Mouse (Mus musculus): Measurements from ENCODE around the gene Spon1. TPM values are rescaled to one million over a fixed set of nuclear protein-coding genes. Genes with fewer than 3 reads are reported as not detected.

The Spon1 gene
- 4.7 and 4.9 TPM in 2 replicates for polyA plus RNA-seq (2016; fragmentation: Nextera tagmentation; extraction: Ambion mirVana)

DNA sequence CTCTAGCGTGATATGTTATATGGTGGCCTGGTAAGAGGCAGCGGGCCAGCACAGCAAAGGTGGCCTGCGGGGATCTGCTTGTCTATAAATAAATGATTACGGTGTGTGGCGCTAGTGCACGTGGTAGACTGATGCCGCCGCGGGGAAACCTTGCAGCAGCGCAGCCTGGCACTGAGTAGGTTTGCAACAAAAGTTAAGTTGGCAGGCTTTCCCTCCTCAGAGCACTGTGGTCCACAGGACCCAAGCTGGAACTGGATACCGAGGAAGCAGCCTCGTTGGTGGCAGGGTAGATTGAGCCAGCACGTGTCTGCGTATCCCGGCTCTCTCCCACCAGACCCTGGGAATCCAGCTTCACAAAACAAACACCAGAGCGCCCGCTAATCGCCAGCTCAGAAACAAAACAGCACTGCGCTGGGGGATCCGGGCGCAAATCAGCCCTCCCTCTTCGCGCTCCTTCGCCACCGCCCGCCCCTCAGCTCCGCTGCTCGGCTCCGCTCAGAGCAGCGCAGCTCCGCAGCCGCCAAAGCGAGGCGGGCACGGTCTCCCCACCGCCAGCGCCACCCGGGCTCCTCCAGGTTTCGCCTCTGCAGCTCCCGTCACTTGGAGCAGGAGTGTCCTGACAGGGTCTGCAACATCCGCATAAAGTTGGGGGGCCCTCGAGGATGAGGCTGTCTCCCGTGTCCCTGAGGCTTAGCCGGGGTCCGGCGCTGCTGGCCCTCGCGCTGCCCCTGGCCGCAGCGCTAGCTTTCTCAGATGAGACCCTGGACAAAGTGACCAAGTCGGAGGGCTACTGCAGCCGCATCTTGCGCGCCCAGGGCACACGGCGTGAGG, at the start of gene Spon1:
Spon1 (plus strand) TSS at position 332 of the 831 bp plus-strand sequence.
- Histone ChIP-seq H3K9me3 (peaks cover 6% of the 10 kb centered on the region), H3K36me3 (no peaks in the 10 kb centered on the region), H3K27me3 (peaks cover 50% of the 10 kb centered on the region), H3K4me3 (replicated peaks) (peak within 1 kb of the TSS; percentile 57), H3K27ac (no peak within 1 kb of the TSS), H3K4me2 (peak within 1 kb of the TSS; percentile 98), H3K4me1 (replicated peaks) (peaks cover 19% of the 10 kb centered on the region; the same call in 1 of the 2 replicates), H3K9ac (replicated peaks) (peak within 1 kb of the TSS; percentile 60)
- WGBS = 1% methylated on average over 56 of the region's 56 CpGs
- peak; percentile 83 for ATAC-seq (ENCODE audit: insufficient number of reproducible peaks, insufficient read depth, low FRiP score, low TSS enrichment, low read depth)

DNA sequence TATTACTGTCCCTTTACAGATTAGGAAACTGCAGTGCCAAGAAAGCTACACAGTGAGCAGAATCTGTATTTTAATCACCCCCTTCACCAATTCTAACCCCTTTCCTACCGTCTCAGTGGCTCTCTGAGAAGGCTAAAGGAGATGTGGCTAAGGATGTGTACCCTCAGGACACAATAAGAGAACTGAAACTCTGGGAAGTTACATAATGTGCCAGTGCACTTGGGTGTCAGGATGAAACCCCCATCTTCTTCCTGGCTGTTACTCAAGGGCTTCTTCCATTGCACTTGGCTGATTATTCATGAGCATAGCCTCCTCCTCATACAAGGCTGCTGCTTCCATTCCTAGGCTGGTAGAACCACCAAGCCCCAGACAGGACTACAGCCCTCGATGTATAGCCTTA, 43.8 kb upstream of the Spon1 start:
- Histone ChIP-seq H3K36me3 (no peaks in the 10 kb centered on the region), H3K4me1 (replicated peaks) (no peaks in the 10 kb centered on the region), H3K9ac (replicated peaks) (no peak overlapping the region), H3K4me3 (replicated peaks) (no peak overlapping the region), H3K4me2 (no peak overlapping the region), H3K9me3 (no peaks in the 10 kb centered on the region), H3K27ac (no peak overlapping the region), H3K27me3 (no peaks in the 10 kb centered on the region)
- WGBS = 79% methylated on average over 2 of the region's 2 CpGs
- ATAC-seq (ENCODE audit: insufficient number of reproducible peaks, insufficient read depth, low FRiP score, low TSS enrichment, low read depth) = no peak

DNA sequence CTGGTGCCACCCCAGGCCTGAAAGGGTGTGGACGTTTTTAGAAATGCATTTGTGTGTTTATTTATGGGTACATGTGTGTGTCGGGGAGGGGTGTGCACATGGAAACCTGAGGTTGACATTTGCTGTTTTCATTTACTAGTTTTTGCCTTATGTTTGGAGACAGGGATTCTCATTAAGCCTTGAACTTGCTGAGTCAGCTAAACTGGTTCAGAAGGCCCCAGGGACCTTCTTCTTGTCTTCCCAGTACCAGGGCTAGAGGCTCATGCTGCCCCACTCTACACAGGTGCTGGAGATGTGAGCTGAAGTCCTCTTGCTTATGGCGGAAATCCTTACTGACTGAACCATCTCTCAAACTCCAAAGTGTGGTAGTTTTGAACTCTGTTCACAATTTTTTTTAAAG, 41.9 kb upstream of the Spon1 start:
- H3K9ac ChIP-seq (replicated peaks) = no peak overlapping the region
- no peak overlapping the region for H3K4me3 ChIP-seq (replicated peaks)
- no peaks in the 10 kb centered on the region for H3K4me1 ChIP-seq (replicated peaks)
- no peak for ATAC-seq (ENCODE audit: insufficient number of reproducible peaks, insufficient read depth, low FRiP score, low TSS enrichment, low read depth)
- H3K9me3 ChIP-seq = no peaks in the 10 kb centered on the region
- WGBS = 80% methylated on average over 3 of the region's 3 CpGs
- H3K27ac ChIP-seq = no peak overlapping the region
- H3K36me3 ChIP-seq = no peaks in the 10 kb centered on the region
- no peak overlapping the region for H3K4me2 ChIP-seq
- H3K27me3 ChIP-seq = no peaks in the 10 kb centered on the region

DNA sequence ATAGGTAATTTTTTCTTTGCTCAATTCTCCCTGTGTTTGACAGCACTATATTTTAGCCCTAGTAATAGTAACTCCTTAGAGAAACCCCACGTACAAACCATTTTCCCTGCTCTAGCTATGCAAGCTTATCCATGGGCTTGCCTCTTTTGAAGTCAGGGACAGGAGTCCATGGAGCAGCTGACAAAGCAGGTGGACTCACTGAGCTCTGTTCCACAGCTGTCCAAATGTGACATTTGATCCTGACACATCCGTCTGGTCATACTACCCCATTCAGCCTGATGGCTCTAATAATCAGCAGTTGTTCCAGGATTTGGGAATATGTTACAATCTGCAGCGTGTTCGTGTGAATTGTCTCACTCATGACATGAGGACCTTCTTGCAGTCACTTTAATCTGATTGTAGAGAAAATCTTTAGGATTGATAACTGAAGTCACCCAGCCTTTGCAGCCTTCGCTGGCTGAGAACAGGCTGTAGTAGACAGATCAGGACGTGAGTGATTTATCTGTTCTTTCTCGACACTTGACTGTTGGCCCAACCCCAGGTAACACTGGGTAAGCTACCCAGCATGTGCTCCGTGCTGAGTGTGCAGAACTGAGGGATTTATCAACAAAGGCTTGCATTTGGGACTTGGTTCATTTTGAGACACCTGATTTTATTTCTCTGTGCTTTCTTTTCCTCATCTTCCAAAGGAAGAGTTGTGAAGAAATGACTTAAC, 37.6 kb upstream of the Spon1 start:
- Histone ChIP-seq H3K4me1 (replicated peaks) (no peaks in the 10 kb centered on the region), H3K27me3 (no peaks in the 10 kb centered on the region), H3K4me2 (no peak overlapping the region), H3K9me3 (no peaks in the 10 kb centered on the region), H3K27ac (no peak overlapping the region), H3K4me3 (replicated peaks) (no peak overlapping the region), H3K36me3 (no peaks in the 10 kb centered on the region), H3K9ac (replicated peaks) (no peak overlapping the region)
- ATAC-seq (ENCODE audit: insufficient number of reproducible peaks, insufficient read depth, low FRiP score, low TSS enrichment, low read depth) = no peak
- WGBS = 55% methylated on average over 8 of the region's 8 CpGs

DNA sequence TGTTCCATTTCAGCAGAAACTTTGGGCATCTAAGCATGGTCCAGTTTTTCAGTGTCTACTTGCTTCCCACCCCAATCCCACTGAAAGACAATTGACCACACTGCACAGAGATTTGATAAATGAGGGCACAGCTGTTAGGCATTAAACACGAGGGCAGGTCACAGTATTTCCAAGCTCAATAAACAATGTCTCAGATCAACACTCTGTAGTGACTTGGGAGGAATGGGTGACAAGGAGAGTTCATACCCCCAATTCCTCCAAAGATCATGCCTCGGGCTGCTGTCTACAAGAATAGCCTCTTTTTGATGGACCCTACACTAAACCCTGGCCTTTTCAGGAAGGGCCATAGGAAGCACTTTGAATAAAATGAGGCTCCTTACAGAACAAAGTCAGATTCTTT, 36.9 kb upstream of the Spon1 start:
- H3K27me3 ChIP-seq = no peaks in the 10 kb centered on the region
- no peaks in the 10 kb centered on the region for H3K9me3 ChIP-seq
- no peak overlapping the region for H3K4me2 ChIP-seq
- H3K4me1 ChIP-seq (replicated peaks) = no peaks in the 10 kb centered on the region
- H3K36me3 ChIP-seq = no peaks in the 10 kb centered on the region
- no peak overlapping the region for H3K4me3 ChIP-seq (replicated peaks)
- no peak overlapping the region for H3K9ac ChIP-seq (replicated peaks)
- WGBS = 8% methylated on average over 2 of the region's 2 CpGs
- H3K27ac ChIP-seq = no peak overlapping the region
- no peak for ATAC-seq (ENCODE audit: insufficient number of reproducible peaks, insufficient read depth, low FRiP score, low TSS enrichment, low read depth)

DNA sequence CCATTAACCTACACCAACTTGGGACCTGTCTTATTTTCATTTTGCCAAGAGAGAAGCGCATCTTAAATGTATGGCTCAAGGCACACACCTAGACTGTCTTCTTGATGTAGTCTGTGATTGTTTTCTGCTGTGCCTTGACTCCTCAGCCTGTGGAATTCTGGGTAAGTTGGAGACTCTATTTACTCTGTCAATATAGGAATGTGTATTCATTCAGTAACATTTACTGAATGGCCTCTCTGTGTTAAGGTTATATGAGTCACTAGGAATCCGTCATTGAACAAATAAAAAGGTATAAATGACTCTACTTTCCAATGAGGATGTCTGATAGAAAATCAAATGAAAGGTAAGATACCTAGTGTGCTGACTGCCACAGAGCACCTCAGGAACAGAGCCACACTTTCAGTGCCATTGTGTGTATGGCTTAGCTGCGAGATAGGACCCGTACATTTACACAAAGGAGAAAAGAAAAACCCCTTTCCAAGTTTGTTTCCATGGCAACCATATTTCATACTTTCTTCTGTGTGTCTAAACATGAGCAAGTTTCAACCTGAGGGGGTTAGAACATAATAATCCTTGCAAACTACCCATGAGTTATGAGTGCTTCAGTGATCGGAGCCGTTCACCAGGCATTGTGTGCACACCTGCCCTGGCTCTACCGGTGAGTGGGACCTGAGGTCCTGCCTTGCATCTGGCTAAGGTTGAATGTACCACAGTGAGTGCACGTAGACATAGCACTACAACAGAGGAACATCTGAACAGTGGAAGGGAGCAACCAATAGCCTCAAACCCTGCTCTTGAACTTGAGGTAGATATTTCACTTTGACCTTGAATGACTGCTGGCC, 35.2 kb upstream of the Spon1 start:
- WGBS = 90% methylated on average over 8 of the region's 8 CpGs
- Histone ChIP-seq H3K27ac (no peak overlapping the region), H3K4me1 (replicated peaks) (no peaks in the 10 kb centered on the region), H3K9ac (replicated peaks) (no peak overlapping the region), H3K27me3 (no peaks in the 10 kb centered on the region), H3K9me3 (no peaks in the 10 kb centered on the region), H3K4me3 (replicated peaks) (no peak overlapping the region), H3K4me2 (no peak overlapping the region), H3K36me3 (no peaks in the 10 kb centered on the region)
- no peak for ATAC-seq (ENCODE audit: insufficient number of reproducible peaks, insufficient read depth, low FRiP score, low TSS enrichment, low read depth)

DNA sequence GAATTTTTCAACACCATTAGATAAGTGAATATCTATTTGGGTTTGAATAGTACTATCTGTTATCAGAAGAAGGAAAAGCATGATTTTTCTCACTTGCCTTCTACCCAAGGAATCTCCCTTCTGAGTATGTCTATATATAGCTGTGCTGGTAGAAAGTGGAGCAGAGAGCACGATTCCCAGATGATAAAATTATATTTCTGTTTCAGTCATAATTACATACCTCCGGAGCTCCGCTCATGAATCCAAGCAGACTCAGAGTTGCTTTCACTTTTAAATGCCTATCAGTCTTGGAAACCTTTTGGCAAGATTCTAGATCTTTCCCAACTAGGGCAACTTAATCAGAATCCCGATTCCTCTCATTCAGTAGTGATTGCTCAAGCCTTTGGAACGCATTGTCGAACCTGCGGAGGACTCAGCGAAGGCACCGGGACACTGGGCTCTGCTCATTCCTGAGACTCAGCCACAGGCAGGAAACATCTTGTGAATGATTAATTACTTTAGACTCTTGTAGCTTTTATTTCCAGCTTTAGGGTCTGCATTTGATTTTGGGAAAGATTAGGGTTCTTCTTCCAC, 27.9 kb upstream of the Spon1 start:
- no peak overlapping the region for H3K4me2 ChIP-seq
- WGBS = 87% methylated on average over 9 of the region's 9 CpGs
- no peak overlapping the region for H3K9ac ChIP-seq (replicated peaks)
- H3K9me3 ChIP-seq = no peaks in the 10 kb centered on the region
- no peak overlapping the region for H3K27ac ChIP-seq
- H3K4me1 ChIP-seq (replicated peaks) = no peaks in the 10 kb centered on the region
- no peak for ATAC-seq (ENCODE audit: insufficient number of reproducible peaks, insufficient read depth, low FRiP score, low TSS enrichment, low read depth)
- H3K36me3 ChIP-seq = no peaks in the 10 kb centered on the region
- no peaks in the 10 kb centered on the region for H3K27me3 ChIP-seq
- no peak overlapping the region for H3K4me3 ChIP-seq (replicated peaks)

DNA sequence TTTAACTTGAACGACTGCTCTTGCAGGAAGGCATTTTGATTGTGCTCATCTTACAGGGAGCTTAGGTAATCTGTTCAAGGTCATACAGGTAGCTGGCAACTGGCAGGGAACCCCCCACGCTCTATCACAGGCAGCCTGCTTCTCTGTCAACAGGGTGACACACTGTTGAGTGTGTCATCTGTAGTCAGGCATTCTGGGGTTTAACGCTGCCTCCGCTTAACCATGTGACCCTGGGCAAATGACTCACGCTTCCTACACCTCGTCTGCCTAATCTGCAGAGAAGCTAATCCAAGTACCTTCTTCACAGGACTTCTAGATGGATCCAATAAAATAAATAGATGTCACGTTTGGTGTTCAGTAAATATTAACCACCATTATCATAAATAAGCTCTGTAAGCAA, 26.6 kb upstream of the Spon1 start:
- no peaks in the 10 kb centered on the region for H3K27me3 ChIP-seq
- no peak overlapping the region for H3K27ac ChIP-seq
- H3K4me1 ChIP-seq (replicated peaks) = no peaks in the 10 kb centered on the region; the same call in 1 of the 2 replicates
- H3K4me2 ChIP-seq = no peak overlapping the region
- no peaks in the 10 kb centered on the region for H3K36me3 ChIP-seq
- no peak overlapping the region for H3K9ac ChIP-seq (replicated peaks)
- WGBS = 71% methylated on average over 7 of the region's 7 CpGs
- no peaks in the 10 kb centered on the region for H3K9me3 ChIP-seq
- no peak for ATAC-seq (ENCODE audit: insufficient number of reproducible peaks, insufficient read depth, low FRiP score, low TSS enrichment, low read depth)
- H3K4me3 ChIP-seq (replicated peaks) = no peak overlapping the region

DNA sequence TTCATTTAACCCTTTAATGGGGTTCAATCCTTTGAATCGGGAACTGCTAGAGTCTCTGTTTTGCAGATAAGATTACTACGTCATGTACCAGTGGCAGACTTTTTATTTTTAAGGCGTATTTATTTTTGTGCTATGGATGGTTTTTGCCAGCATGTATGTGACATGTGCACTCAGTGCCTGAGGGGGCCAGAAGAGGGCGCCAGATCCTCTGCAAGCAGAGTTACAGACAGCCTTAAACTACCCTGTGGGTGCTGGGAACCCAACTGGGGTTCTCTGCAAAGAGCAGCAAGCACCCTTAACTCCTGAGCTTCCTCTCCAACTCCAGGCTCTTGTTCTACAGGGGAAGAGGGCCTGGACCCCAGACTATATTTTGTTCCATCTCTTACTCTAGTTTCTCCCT, 23.2 kb upstream of the Spon1 start:
- Histone ChIP-seq H3K9ac (replicated peaks) (no peak overlapping the region), H3K4me3 (replicated peaks) (no peak overlapping the region), H3K27me3 (no peaks in the 10 kb centered on the region), H3K27ac (no peak overlapping the region), H3K4me2 (no peak overlapping the region), H3K36me3 (no peaks in the 10 kb centered on the region), H3K4me1 (replicated peaks) (no peaks in the 10 kb centered on the region; the same call in 1 of the 2 replicates), H3K9me3 (no peaks in the 10 kb centered on the region)
- no peak for ATAC-seq (ENCODE audit: insufficient number of reproducible peaks, insufficient read depth, low FRiP score, low TSS enrichment, low read depth)
- 95% methylated on average over 4 of the region's 4 CpGs for WGBS

DNA sequence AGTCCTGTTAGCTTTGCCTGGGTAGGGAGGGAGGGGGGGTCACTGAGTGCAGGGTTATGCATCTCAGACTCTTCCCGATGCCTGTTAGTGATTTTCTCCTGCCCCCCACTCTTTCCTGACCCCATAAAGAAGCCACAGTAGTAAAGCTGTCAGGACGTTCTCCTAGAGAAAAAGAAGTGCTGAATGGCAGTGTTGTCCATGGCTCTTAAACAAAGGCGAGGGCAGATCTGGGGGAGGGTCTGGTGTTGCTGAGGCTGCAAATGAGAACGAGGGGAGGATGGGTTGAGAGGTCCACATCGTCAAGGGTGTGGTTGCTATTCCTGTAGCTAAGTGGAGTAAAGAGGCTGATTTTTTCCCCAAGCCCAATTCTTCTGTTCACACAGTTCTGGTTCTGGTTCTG, 21.8 kb upstream of the Spon1 start:
- no peak overlapping the region for H3K4me2 ChIP-seq
- no peaks in the 10 kb centered on the region for H3K27me3 ChIP-seq
- H3K4me3 ChIP-seq (replicated peaks) = no peak overlapping the region
- no peaks in the 10 kb centered on the region for H3K36me3 ChIP-seq
- no peak for ATAC-seq (ENCODE audit: insufficient number of reproducible peaks, insufficient read depth, low FRiP score, low TSS enrichment, low read depth)
- H3K27ac ChIP-seq = no peak overlapping the region
- no peaks in the 10 kb centered on the region; the same call in 1 of the 2 replicates for H3K4me1 ChIP-seq (replicated peaks)
- no peak overlapping the region for H3K9ac ChIP-seq (replicated peaks)
- H3K9me3 ChIP-seq = no peaks in the 10 kb centered on the region
- WGBS = 14% methylated on average over 5 of the region's 5 CpGs

DNA sequence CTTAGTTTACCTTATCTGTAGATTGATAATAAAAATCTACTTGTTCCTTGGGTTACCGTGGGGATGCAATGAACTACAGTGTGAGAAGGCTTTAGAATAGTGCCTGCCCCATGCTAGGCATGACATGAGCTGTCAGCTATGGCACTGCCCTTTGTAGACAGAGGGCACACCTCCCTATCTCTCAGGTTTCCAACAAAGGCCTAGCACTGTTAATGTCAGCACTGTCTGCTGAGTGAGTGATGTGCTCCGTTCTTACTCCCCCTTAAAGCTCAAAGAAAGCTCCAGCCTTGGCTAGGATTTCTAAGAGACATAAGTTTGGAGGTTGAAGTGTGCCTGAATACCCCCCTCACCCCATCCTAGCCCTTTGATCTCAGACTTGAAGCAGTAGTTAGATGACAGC, 9.2 kb upstream of the Spon1 start:
- no peaks in the 10 kb centered on the region for H3K36me3 ChIP-seq
- ATAC-seq (ENCODE audit: insufficient number of reproducible peaks, insufficient read depth, low FRiP score, low TSS enrichment, low read depth) = no peak
- peaks cover 10% of the 10 kb centered on the region; the same call in 1 of the 2 replicates for H3K27me3 ChIP-seq
- no peaks in the 10 kb centered on the region for H3K4me1 ChIP-seq (replicated peaks)
- 80% methylated on average over 2 of the region's 2 CpGs for WGBS
- H3K9me3 ChIP-seq = no peaks in the 10 kb centered on the region
- no peak overlapping the region for H3K4me3 ChIP-seq (replicated peaks)
- H3K27ac ChIP-seq = no peak overlapping the region
- H3K4me2 ChIP-seq = no peak overlapping the region
- H3K9ac ChIP-seq (replicated peaks) = no peak overlapping the region

All from limb, embryonic 12.5 days (tissue).